Mouse (Mus musculus): Measurements from ENCODE around the gene Pax3.

Pax3 gene

DNA sequence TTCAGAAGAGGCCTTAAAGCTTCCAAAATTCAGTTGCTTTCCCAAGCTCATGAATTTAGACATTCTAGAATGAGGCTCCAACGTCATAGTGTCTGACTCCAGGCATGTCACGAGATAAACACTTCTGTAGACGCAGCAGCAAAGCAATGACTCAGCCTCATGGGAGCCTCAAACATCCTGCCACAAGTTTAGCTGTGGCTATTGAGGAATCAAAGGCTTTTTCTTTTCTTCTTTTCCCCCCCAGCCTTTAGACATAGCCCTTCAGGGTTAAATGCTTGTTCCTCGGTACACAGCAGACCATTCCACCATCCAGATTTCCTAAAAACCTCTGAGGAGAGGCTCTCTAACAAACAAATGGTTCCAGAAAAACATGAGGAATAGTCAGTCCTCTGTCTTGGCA, 139.0 kb downstream of the Pax3 start:
- no peak for DNase-seq

DNA sequence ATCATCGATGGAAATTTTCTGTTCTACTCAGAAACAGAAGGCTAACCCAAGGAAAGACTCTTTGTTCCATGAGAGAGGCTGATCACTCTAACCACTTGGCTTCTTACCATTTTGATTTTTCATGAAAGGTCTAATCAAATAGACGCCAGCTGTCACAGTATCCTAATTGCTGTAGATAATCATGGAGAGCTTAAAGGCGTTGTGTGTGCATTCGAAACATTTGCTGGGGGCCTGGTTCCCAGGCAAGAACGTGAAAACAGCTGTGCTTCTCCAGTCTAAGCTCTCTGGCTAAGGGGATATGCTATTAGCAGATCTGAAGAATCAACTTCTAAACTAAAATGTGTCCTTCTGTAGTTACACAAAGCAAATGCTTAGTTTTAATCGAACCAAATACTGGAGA, 143.3 kb downstream of the Pax3 start:
- DNase-seq: no peak

All from kidney, adult 18-20 months (tissue).